ENCODE assay signal across 19 mouse cellular contexts in the genomic region with DNA sequence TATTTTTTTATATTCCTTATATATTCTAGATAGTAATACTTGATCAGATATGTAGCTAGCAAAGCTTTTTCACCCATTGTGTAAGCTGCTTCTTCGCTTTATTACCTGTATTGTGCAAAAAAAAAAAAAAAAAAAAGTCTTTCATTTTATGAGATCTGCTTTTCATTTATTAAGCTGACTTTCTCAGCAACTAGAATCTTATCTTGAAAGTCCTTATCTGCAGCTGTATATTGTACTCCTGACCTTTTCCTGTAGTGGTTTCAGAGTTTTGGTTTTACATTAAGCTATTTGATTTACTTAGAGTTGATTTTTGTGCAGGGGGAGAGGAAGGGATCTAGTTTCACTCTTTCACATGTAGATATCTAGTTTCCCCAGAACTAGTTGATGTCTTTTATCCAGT.
"Had no signal": no experiment of that assay in that cellular context is flagged by ENCODE, and none has a peak within 500 bp of the region (broad histone marks: within the 10 kb centered on the region; RNA-seq: fewer than 3 reads in every experiment).

No protein-coding gene starts in this region.

- H3K36me3 ChIP-seq: midbrain, embryonic 10.5 days; midbrain, embryonic 12.5 days; neural tube, embryonic 13.5 days; neural tube, embryonic 15.5 days had no signal

- H3K4me2 ChIP-seq: lung, embryonic 14.5 days; midbrain, embryonic 12.5 days; neural tube, embryonic 13.5 days; neural tube, embryonic 15.5 days had no signal

- H3K27ac ChIP-seq: midbrain, embryonic 10.5 days; midbrain, embryonic 12.5 days; neural tube, embryonic 13.5 days; neural tube, embryonic 15.5 days had no signal

- H3K9me3 ChIP-seq: midbrain, embryonic 10.5 days; midbrain, embryonic 12.5 days; neural tube, embryonic 13.5 days; neural tube, embryonic 15.5 days had no signal

- ATAC-seq: midbrain, embryonic 16.5 days had no signal

- H3K4me1 ChIP-seq: midbrain, embryonic 10.5 days; midbrain, embryonic 12.5 days; neural tube, embryonic 13.5 days; neural tube, embryonic 15.5 days had no signal

- H3K4me3 ChIP-seq: midbrain, embryonic 10.5 days; midbrain, embryonic 12.5 days; myocyte; neural tube, embryonic 13.5 days; neural tube, embryonic 15.5 days had no signal

- H3K9ac ChIP-seq: lung, embryonic 14.5 days; midbrain, embryonic 12.5 days; neural tube, embryonic 13.5 days; neural tube, embryonic 15.5 days had no signal

- DNase-seq: lung, adult 18-20 months; lung, embryonic 14.5 days; lung, postnatal 10 days; lung, postnatal 4 days; midbrain, embryonic 14.5 days; retina, postnatal 1 day; right cerebral cortex, adult 18-20 months; right cerebral cortex, postnatal 25 days; right cerebral cortex, postnatal 4 days; spleen, adult 18-20 months; thymus, adult 2 months; thymus, postnatal 25 days; thymus, postnatal 4 days had no signal

- H3K27me3 ChIP-seq: midbrain, embryonic 12.5 days; neural tube, embryonic 13.5 days; neural tube, embryonic 15.5 days had no signal
